Mouse (Mus musculus): Measurements from ENCODE around the gene Hdac4. TPM values are rescaled to one million over a fixed set of nuclear protein-coding genes. Genes with fewer than 3 reads are reported as not detected.

The Hdac4 gene
- polyA plus RNA-seq, 1 experiment = 6.8 TPM

DNA sequence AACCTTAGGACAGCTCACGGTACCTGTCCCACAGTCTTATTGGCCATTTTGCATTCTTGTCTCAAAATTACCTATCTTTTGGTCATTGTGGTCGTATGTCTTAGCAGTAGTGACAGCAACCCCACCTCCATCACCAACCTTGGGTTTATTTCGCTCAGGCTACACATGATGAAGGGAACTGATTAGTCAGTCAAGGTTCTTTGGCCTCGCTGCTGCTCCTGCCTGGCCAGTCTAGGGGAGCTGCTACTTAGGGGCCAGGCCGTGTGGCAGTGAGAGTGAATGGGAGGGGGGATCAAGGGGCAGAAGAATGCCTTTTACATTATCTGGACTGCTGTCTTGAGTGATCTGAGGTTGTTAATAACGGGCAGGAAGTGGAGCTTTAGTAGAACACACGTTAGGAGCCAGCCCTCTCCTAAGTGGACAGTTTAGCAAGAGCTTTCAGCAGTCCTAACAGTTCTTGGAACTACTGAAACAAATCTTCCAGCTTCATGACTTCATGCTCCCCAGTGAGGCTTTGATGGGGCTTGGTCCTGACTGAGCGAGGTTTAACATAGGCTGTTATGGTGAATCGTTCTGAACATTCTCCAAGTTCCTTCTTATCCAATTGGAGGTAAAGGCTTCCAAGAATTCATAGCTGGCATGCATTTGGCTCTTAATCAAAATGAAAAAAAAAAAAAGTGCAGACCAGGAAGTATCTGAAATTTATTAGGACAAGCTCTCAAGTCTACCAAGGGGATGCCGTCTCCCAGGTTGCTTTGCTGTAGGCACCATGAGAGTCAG, 267.8 kb downstream of the Hdac4 start:
- Histone ChIP-seq H3K4me3 (ENCODE audit: insufficient read depth, low read length) (no peak overlapping the region), H3K4me1 (ENCODE audit: control insufficient read depth, insufficient read depth, low read length) (no peaks in the 10 kb centered on the region), H3K27ac (ENCODE audit: insufficient read depth, low read depth, low read length) (no peak overlapping the region)
- TF ChIP-seq POLR2A (IDR thresholded peaks at IDR 0.05; ENCODE audit: borderline replicate concordance, low read depth, low read length) (no peak), CTCF (IDR thresholded peaks at IDR 0.05; ENCODE audit: low read depth, low read length) (no peak)

DNA sequence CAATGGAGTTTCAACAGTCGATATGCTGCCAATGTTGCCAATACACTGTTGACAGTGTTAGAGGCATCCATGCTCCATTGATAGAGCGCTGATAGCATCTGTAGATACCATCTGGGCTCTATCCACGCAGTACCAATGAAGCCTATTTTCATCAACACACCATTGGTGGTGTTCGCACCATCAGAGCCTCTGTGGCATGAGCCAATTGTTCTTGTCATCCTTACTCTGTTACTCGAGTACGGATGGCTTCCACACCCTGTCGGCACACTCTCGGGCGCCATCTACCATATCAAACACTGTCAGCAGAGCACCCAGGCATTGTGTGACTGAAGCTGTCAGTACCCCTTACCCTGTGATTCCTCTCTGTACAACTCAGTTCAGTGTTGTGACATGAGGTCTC, 271.9 kb downstream of the Hdac4 start:
- no peak for TF ChIP-seq POLR2A (IDR thresholded peaks at IDR 0.05; ENCODE audit: borderline replicate concordance, low read depth, low read length)
- no peak for TF ChIP-seq CTCF (IDR thresholded peaks at IDR 0.05; ENCODE audit: low read depth, low read length)
- H3K27ac ChIP-seq (ENCODE audit: insufficient read depth, low read depth, low read length) = no peak overlapping the region
- H3K4me3 ChIP-seq (ENCODE audit: insufficient read depth, low read length) = no peak overlapping the region
- no peaks in the 10 kb centered on the region for H3K4me1 ChIP-seq (ENCODE audit: control insufficient read depth, insufficient read depth, low read length)

DNA sequence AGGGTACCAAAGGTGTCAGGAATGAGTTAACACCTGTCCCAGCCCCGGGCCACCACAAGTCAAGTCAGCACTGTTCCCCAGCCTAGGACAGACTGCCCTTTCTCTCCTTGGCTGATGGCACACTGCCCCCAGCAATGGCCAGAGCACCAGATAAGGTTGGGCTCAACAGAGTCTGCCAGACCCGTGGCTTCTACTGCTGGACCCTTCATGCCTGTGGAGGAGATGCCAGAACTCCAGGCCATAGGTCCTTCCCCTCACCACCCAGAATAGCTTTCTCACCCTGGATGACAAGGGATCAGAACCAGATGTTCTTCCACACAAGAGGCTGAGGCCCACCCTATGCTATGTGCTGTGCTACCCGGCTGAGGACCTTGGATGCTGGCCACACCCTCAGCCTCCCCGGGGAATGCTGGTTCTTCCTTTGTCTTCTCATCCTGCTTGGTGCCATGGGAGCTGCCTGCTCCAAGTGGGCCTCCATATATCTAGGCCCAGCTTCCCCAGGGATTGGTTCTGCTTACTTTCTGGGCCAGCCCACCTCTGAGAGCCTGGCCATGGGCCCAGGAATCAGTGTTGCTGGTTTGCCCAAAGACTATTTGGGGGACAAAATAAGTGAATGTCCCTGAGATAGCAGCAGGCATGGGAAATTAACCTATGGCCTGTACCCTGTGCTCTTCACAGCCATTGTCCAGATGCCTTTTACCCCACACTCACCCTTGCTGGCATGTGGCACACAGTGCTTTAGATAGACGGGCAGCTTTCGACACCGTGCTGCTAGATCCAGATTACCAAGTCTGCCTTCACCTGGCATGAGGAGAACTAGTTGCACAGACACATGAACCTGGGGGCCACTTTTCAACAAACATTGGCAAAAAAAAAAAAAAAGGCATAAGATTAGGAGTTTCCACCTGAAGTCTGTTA, 273.0 kb downstream of the Hdac4 start:
- H3K4me3 ChIP-seq (ENCODE audit: insufficient read depth, low read length) = no peak overlapping the region
- H3K4me1 ChIP-seq (ENCODE audit: control insufficient read depth, insufficient read depth, low read length) = no peaks in the 10 kb centered on the region
- TF ChIP-seq POLR2A (IDR thresholded peaks at IDR 0.05; ENCODE audit: borderline replicate concordance, low read depth, low read length) (no peak), CTCF (IDR thresholded peaks at IDR 0.05; ENCODE audit: low read depth, low read length) (no peak)
- H3K27ac ChIP-seq (ENCODE audit: insufficient read depth, low read depth, low read length) = no peak overlapping the region

DNA sequence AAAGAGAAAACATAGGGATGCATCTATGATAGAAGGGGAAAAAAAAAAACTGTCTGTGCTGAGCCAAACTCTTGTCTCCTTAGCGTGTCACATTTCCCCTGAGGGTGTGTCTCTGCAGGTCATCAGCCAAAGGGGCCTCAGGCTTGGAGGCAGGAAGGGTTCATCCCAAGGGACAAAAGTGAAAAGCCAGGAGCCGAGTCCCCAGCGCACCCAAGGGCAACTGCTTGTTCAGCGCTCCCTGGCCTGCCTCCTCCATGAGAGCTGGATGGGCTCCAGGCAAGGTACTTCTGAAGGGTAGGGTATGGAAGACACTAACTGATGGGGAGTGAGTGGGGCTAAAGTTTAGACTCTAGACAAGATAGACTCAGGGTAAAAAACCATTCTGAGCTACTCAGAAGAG, 273.8 kb downstream of the Hdac4 start:
- H3K4me3 ChIP-seq (ENCODE audit: insufficient read depth, low read length) = no peak overlapping the region
- H3K4me1 ChIP-seq (ENCODE audit: control insufficient read depth, insufficient read depth, low read length) = no peaks in the 10 kb centered on the region
- no peak for TF ChIP-seq CTCF (IDR thresholded peaks at IDR 0.05; ENCODE audit: low read depth, low read length)
- no peak for TF ChIP-seq POLR2A (IDR thresholded peaks at IDR 0.05; ENCODE audit: borderline replicate concordance, low read depth, low read length)
- H3K27ac ChIP-seq (ENCODE audit: insufficient read depth, low read depth, low read length) = no peak overlapping the region

DNA sequence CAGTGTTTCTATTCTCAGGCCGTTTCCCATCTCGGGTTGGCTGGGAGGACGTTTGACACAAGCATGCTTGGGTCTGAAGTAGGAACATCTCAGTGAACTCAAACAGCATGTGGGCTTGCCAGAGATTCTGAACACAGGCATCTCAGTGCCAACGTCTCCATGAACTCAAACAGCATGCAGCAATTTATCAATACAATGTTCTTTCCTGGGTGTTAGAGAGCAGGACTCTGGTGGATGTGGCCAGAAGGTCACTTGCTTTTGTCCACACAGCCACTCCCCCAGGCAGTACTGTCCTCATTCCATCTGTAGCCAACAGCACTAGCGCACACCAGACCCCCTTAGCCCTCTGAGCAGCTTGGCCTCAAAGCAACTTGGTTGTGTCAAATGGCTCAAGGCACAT, 274.2 kb downstream of the Hdac4 start:
- H3K4me3 ChIP-seq (ENCODE audit: insufficient read depth, low read length) = no peak overlapping the region
- no peak for TF ChIP-seq POLR2A (IDR thresholded peaks at IDR 0.05; ENCODE audit: borderline replicate concordance, low read depth, low read length)
- no peak for TF ChIP-seq CTCF (IDR thresholded peaks at IDR 0.05; ENCODE audit: low read depth, low read length)
- no peaks in the 10 kb centered on the region for H3K4me1 ChIP-seq (ENCODE audit: control insufficient read depth, insufficient read depth, low read length)
- no peak overlapping the region for H3K27ac ChIP-seq (ENCODE audit: insufficient read depth, low read depth, low read length)

DNA sequence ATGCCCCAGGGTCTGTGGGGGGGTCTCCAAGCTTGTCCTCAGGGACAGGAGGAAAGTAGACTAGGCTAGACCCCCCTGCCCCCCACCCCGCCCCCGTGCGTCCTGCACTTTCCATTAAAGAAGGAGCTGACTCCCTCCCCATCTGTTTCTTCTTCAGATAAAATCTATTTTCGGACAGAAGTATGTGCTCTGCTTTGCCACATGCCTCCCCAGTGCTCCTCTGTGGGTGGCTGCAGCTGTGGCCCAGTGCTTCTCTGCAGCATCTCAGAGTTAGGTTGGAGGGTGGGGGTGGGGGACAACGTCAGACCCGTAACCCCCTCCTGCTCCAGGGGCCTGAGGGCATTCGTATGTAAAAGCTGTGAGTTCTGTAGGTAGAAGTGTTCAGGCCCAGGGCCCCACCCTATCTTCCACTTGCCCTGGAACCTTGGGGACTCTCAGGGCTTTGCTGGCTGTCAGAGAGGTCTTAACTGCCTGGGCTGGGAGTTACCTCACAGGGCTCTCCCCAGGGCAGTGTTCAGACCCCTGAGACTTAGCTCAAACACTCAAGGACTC, 275.4 kb downstream of the Hdac4 start:
- Histone ChIP-seq H3K27ac (ENCODE audit: insufficient read depth, low read depth, low read length) (no peak overlapping the region), H3K4me1 (ENCODE audit: control insufficient read depth, insufficient read depth, low read length) (no peaks in the 10 kb centered on the region), H3K4me3 (ENCODE audit: insufficient read depth, low read length) (no peak overlapping the region)
- TF ChIP-seq CTCF (IDR thresholded peaks at IDR 0.05; ENCODE audit: low read depth, low read length) = no peak
- no peak for TF ChIP-seq POLR2A (IDR thresholded peaks at IDR 0.05; ENCODE audit: borderline replicate concordance, low read depth, low read length)

DNA sequence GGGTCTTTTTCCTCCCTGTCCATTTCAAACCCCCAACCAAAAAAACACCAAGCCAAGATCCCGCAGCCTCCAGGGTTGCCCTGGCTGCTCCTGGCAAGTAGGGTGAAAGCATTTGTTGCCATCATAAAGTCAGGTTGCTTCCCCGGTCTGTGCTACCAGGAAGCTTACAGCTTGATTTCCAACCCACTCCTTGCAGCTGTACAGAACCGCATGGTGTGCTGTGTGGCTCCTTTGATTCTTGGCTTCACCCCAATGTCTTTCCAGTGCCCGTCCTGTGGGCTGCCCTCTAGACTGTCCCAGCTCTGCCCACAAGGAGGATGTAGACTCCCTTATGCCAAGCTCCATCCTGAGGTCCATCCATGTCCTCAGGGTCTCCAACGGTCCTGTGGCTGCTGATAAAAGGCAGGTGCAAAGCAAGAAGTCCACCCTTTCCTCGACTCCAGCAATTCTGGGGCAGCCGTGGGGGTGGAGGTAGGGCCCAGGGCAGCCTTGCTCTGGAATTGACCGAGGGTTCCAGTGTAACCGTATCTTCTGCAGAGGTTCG, 277.2 kb downstream of the Hdac4 start:
- TF ChIP-seq POLR2A (IDR thresholded peaks at IDR 0.05; ENCODE audit: borderline replicate concordance, low read depth, low read length) (no peak), CTCF (IDR thresholded peaks at IDR 0.05; ENCODE audit: low read depth, low read length) (no peak)
- H3K27ac ChIP-seq (ENCODE audit: insufficient read depth, low read depth, low read length) = no peak overlapping the region
- H3K4me1 ChIP-seq (ENCODE audit: control insufficient read depth, insufficient read depth, low read length) = no peaks in the 10 kb centered on the region
- no peak overlapping the region for H3K4me3 ChIP-seq (ENCODE audit: insufficient read depth, low read length)

DNA sequence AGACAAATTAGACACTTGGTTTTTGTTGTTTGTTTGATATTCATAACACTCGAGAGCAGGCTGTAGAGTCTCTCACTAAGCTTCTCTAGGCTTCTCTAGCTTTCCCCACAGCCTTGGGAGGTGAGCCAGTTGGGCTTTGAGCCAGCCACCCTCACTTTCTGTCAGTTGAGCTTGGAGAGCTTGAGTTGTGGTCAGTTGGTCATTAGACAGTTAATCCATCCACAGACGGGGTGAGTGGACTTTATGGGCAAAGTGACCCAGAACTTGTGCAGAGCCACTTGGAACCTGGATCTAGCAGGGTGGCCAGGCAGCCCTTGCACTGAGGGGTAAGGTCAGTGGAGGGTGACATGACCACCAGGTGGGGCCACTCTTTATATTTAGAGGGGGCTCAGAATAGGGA, 277.9 kb downstream of the Hdac4 start:
- H3K27ac ChIP-seq (ENCODE audit: insufficient read depth, low read depth, low read length) = no peak overlapping the region
- no peak overlapping the region for H3K4me3 ChIP-seq (ENCODE audit: insufficient read depth, low read length)
- TF ChIP-seq POLR2A (IDR thresholded peaks at IDR 0.05; ENCODE audit: borderline replicate concordance, low read depth, low read length) (no peak), CTCF (IDR thresholded peaks at IDR 0.05; ENCODE audit: low read depth, low read length) (no peak)
- no peaks in the 10 kb centered on the region for H3K4me1 ChIP-seq (ENCODE audit: control insufficient read depth, insufficient read depth, low read length)

DNA sequence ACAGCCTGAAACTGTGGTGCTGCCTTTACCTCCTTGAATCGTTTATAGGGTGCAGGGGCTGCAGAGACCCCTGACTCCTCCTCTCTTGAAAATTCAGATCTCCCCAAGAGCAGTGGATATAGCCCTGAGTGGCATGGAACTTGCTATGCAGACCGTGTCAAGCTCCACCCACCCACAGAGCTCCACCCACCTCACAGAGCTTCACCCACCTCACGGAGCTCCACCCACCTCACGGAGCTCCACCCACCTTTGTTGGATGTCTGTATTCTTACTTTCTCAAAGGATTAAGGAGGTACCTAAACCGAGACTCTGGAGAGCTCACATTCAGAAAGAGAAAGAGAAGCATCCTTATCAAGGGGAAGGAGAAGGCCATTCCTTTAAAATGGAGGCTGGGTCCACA, 279.5 kb downstream of the Hdac4 start:
- Histone ChIP-seq H3K4me3 (ENCODE audit: insufficient read depth, low read length) (no peak overlapping the region), H3K4me1 (ENCODE audit: control insufficient read depth, insufficient read depth, low read length) (no peaks in the 10 kb centered on the region), H3K27ac (ENCODE audit: insufficient read depth, low read depth, low read length) (no peak overlapping the region)
- no peak for TF ChIP-seq POLR2A (IDR thresholded peaks at IDR 0.05; ENCODE audit: borderline replicate concordance, low read depth, low read length)
- TF ChIP-seq CTCF (IDR thresholded peaks at IDR 0.05; ENCODE audit: low read depth, low read length) = no peak

Data from bone marrow macrophage, adult 2 months (primary cell).